Mouse (Mus musculus) heart, embryonic 12.5 days (tissue): ENCODE measurements around the gene Slc6a6. TPM values are rescaled to one million over a fixed set of nuclear protein-coding genes. Genes with fewer than 3 reads are reported as not detected.
A peak's percentile ranks its signal among the peaks of the same experiment; 100 is the strongest.

ENCODE experiments used
- ATAC-seq: fragments of 200-750 bp; cut with Nextera tagmentation; 2 replicates; pipeline ENCODE4 v1.8.0; 2017; ENCODE audit warnings: moderate TSS enrichment, moderate library complexity; ENCODE audit not compliant: insufficient number of reproducible peaks, low FRiP score
- H3K27ac ChIP-seq: fragments of 300-500 bp; sonication (generic); 2 replicates; pipeline ENCODE4 v1.5.1; 2016; ENCODE audit warnings: mild to moderate bottlenecking, moderate library complexity; ENCODE audit not compliant: poor library complexity, severe bottlenecking
- H3K27me3 ChIP-seq: fragments of 300-500 bp; sonication (generic); replicated peaks from 2 replicates; pipeline ENCODE4 v1.6.1; 2016; ENCODE audit warnings: mild to moderate bottlenecking, moderate library complexity
- H3K36me3 ChIP-seq: fragments of 300-500 bp; sonication (generic); 2 replicates; pipeline ENCODE4 v1.6.1; 2016; ENCODE audit warnings: mild to moderate bottlenecking, moderate library complexity
- H3K4me1 ChIP-seq: fragments of 300-500 bp; sonication (generic); replicated peaks from 2 replicates; pipeline ENCODE4 v1.6.1; 2016; ENCODE audit warnings: mild to moderate bottlenecking
- H3K4me2 ChIP-seq: fragments of 300-500 bp; sonication (generic); 2 replicates; pipeline ENCODE4 v1.6.1; 2016; ENCODE audit warnings: mild to moderate bottlenecking, moderate library complexity
- H3K4me3 ChIP-seq: fragments of 300-500 bp; sonication (generic); 2 replicates; pipeline ENCODE4 v1.5.1; 2016; ENCODE audit warnings: mild to moderate bottlenecking
- H3K9ac ChIP-seq: fragments of 300-500 bp; sonication (generic); 2 replicates; pipeline ENCODE4 v1.6.1; 2016; ENCODE audit warnings: mild to moderate bottlenecking, moderate library complexity
- H3K9me3 ChIP-seq: fragments of 300-500 bp; sonication (generic); replicated peaks from 2 replicates; pipeline ENCODE4 v1.6.1; 2016; ENCODE audit warnings: mild to moderate bottlenecking, moderate library complexity
- WGBS: fragments of 180-500 bp; shearing (Covaris S2); methylation state at CpG from one replicate; pipeline ENCODE4 v1.1.7; 2016; 5-methylcytosine and 5-hydroxymethylcytosine counted together
- polyA plus RNA-seq: library from polyadenylated mRNA; unstranded; fragments of >200 nt; fragmentation: Nextera tagmentation; extraction: Ambion mirVana; gene quantifications from 2 replicates; pipeline ENCODE4 v1.2.1, GENCODE M21; 2016

Slc6a6 gene
- polyA plus RNA-seq, 1 experiment from 2014 or later, result 79.1 TPM

DNA sequence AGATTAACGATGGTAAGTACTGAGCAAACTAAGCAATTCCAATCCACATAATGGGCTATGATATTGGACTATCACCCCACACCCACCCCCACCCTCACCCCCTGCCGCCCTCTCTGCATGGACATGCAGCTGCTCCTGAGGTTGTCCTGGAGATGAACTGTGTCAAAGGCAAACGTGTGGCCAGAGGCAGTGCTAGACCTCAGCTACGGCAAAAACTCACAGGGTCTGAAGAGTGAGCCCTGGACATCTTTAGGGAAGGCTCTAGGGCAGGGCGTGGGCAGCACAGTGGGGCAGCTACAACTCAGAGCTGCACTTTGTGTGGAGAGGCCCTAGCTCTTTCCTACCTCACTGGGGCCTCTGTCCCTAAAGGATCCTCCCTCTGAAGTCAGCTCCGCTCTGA is 13.6 kb upstream of the Slc6a6 start:
- Histone ChIP-seq H3K4me1 (peaks cover 36% of the 10 kb centered on the region), H3K27ac (no peak overlapping the region), H3K4me2 (no peak overlapping the region), H3K27me3 (0 out of 2 replicates have a peak, but pooled peaks cover 2% of the 10 kb centered on the region), H3K9ac (no peak overlapping the region), H3K4me3 (no peak overlapping the region), H3K9me3 (no peaks in the 10 kb centered on the region), H3K36me3 (no peaks in the 10 kb centered on the region)
- WGBS, result 72% methylated on average over 6 of the region's 6 CpGs
- ATAC-seq, result no peak

DNA sequence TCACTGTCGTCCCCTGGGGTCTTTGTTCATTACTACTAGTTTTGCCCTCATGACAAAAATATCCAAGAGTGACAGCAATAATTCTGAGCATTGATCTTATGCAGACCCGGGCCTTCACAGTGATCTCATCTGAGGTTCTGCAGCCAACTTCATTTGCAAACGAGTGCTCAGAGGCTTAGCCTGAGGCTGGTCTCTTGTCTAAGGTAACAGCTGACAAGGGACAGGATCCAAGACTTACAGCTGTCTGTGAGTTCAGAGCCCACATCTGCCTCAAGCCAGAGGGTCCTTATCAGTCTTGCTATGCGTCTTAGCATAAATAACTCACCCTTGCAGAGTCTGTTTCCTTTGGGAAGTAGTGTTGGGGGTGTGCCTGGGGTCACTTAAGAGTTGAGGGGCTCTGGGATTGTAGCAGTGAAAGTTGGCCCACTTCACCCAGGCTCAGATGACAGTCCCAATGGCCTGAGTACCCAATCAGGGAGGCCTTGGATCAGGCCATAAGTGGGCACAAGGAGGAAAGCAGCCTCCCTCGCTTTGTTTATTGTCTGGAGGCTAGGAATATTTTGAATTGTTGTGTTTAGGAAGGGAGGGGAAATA is 9.0 kb upstream of the Slc6a6 start:
- Histone ChIP-seq H3K36me3 (no peaks in the 10 kb centered on the region), H3K4me3 (no peak overlapping the region), H3K27ac (peak overlapping the region; percentile 42), H3K27me3 (0 out of 2 replicates have a peak, but pooled peaks cover 5% of the 10 kb centered on the region), H3K9me3 (no peaks in the 10 kb centered on the region), H3K9ac (no peak overlapping the region), H3K4me2 (no peak overlapping the region), H3K4me1 (peaks cover 46% of the 10 kb centered on the region)
- no peak for ATAC-seq
- 24% methylated on average over 5 of the region's 5 CpGs for WGBS

GRCm38 (mm10) chr6:91678506-91679094 is 5.3 kb upstream of the Slc6a6 start:
- Histone ChIP-seq H3K4me2 (peak overlapping the region; percentile 23), H3K27me3 (peaks cover 10% of the 10 kb centered on the region; the same call in 1 of the 2 replicates), H3K36me3 (no peaks in the 10 kb centered on the region), H3K9ac (peak overlapping the region; percentile 16; the same call in 1 of the 2 replicates), H3K9me3 (no peaks in the 10 kb centered on the region), H3K27ac (peak overlapping the region; percentile 55), H3K4me1 (peaks cover 43% of the 10 kb centered on the region), H3K4me3 (no peak overlapping the region)
- WGBS, result 27% methylated on average over 12 of the region's 12 CpGs
- no peak for ATAC-seq

DNA sequence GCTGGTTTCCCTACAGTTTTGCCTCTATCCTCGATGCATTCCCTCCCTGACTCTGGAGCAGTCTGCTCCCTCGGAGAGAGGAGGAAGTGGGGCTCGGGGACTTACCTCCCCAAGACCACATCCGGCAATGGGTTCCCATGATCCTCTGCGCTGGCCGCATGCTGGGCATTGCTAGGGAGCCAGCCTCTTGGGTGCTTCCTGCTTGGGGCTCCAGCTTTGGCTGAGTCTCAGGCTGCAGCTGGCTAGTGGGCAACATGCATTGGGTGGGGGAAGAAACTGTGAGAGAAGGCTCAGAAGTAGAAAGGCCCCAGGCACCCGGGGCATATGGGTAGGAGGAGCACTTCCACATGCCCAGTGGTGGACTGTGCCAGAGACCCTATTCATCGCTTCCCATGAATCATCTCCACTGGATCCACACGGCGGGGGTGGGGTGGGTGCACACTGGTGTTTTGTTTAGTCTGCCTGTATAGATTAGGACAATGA is 4.7 kb upstream of the Slc6a6 start:
- no peak overlapping the region for H3K4me3 ChIP-seq
- 0 out of 2 replicates have a peak overlapping the region, but pooled peaks have one; percentile 55 for H3K27ac ChIP-seq
- H3K4me2 ChIP-seq, result peak overlapping the region; percentile 23
- no peak for ATAC-seq
- no peaks in the 10 kb centered on the region for H3K9me3 ChIP-seq
- WGBS, result 55% methylated on average over 10 of the region's 10 CpGs
- H3K27me3 ChIP-seq, result peaks cover 10% of the 10 kb centered on the region; the same call in 1 of the 2 replicates
- peak overlapping the region; percentile 16; the same call in 1 of the 2 replicates for H3K9ac ChIP-seq
- H3K4me1 ChIP-seq, result peaks cover 38% of the 10 kb centered on the region
- no peaks in the 10 kb centered on the region for H3K36me3 ChIP-seq

DNA sequence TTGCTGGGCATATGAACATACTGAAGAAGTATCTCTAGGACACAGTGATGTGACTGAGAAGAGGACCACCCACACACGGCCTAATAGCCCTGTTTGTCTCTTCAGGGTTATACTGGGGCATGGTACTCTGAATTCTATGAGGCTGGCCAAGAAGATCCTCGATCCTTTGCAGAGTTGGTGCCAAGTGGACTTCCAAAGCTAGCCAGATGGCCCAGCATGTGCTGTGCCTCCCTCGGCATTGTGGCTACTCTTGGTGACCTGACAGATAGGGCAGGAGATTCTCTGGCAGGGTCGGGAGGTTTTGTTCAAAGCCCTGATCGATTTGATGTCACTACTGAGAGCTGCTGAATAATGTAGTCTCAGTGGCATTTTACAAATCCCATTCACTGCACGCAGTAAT is 4.1 kb upstream of the Slc6a6 start:
- no peak for ATAC-seq
- 79% methylated on average over 6 of the region's 6 CpGs for WGBS
- no peak overlapping the region for H3K27ac ChIP-seq

GRCm38 (mm10) chr6:91681841-91682240 is 2.0 kb upstream of the Slc6a6 start:
- Histone ChIP-seq H3K36me3 (no peaks in the 10 kb centered on the region), H3K9me3 (no peaks in the 10 kb centered on the region), H3K4me1 (peaks cover 47% of the 10 kb centered on the region), H3K9ac (no peak overlapping the region), H3K4me3 (no peak overlapping the region), H3K4me2 (no peak overlapping the region), H3K27me3 (peaks cover 10% of the 10 kb centered on the region; the same call in 1 of the 2 replicates), H3K27ac (no peak overlapping the region)
- no peak for ATAC-seq
- 81% methylated on average over 4 of the region's 4 CpGs for WGBS

More for the DNA sequence above, 4.1 kb upstream of the Slc6a6 start:
- Histone ChIP-seq H3K27me3 (peaks cover 10% of the 10 kb centered on the region; the same call in 1 of the 2 replicates), H3K36me3 (no peaks in the 10 kb centered on the region), H3K9me3 (no peaks in the 10 kb centered on the region), H3K9ac (no peak overlapping the region), H3K4me2 (no peak overlapping the region), H3K4me3 (no peak overlapping the region), H3K4me1 (peaks cover 34% of the 10 kb centered on the region)

DNA sequence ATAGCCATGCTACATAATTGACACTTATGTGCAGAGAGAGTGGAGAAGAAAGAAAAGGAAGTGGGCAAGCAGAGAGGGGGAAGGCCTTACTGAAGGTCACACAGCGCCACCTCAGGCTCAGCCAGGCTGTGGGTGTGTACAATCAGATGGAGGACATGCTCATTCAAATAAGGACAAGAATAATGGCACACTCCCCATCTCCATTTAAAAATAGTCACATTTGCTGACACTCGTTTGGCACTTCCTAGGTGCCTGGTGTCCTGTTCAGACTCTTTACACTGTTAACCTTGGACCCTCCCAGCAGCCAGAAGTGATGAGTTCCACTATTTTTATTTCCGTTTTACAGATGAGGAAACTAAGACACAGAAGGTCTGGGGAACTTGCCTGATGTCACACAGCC is 732 bp upstream of the Slc6a6 start:
- Histone ChIP-seq H3K9me3 (no peaks in the 10 kb centered on the region), H3K4me2 (peak overlapping the region; percentile 78), H3K36me3 (no peaks in the 10 kb centered on the region), H3K9ac (0 out of 2 replicates have a peak overlapping the region, but pooled peaks have one; percentile 60), H3K27ac (peak overlapping the region; percentile 92), H3K27me3 (peaks cover 7% of the 10 kb centered on the region; the same call in 1 of the 2 replicates), H3K4me3 (peak overlapping the region; percentile 63; the same call in 1 of the 2 replicates), H3K4me1 (peaks cover 56% of the 10 kb centered on the region)
- no peak for ATAC-seq
- WGBS, result 29% methylated on average over 3 of the region's 3 CpGs

DNA sequence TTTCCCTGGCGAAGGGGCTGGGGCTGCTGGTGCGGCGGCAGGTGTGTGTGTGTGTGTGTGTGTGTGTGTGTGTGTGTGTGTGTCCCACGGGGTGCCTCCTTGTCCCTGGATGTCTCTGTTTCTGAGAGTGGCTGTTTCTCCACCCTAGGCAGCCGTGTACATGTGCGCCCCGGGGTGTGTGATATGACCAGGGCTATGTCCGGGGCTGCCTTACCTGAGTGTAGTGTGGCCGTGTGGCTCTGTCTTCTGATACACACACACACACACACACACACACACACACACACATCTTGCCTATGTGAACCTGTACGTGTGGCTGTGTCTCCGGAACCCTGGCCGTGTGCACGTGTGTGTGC is 599 bp downstream of the Slc6a6 start:
- peak overlapping the region; percentile 92 for H3K27ac ChIP-seq
- no peaks in the 10 kb centered on the region for H3K9me3 ChIP-seq
- peak overlapping the region; percentile 63 for H3K4me3 ChIP-seq
- H3K9ac ChIP-seq, result peak overlapping the region; percentile 87
- H3K36me3 ChIP-seq, result no peaks in the 10 kb centered on the region
- peaks cover 53% of the 10 kb centered on the region for H3K4me1 ChIP-seq
- 3% methylated on average over 11 of the region's 13 CpGs for WGBS
- H3K27me3 ChIP-seq, result peaks cover 7% of the 10 kb centered on the region; the same call in 1 of the 2 replicates
- peak overlapping the region; percentile 78 for H3K4me2 ChIP-seq
- ATAC-seq, result peak; percentile 49

DNA sequence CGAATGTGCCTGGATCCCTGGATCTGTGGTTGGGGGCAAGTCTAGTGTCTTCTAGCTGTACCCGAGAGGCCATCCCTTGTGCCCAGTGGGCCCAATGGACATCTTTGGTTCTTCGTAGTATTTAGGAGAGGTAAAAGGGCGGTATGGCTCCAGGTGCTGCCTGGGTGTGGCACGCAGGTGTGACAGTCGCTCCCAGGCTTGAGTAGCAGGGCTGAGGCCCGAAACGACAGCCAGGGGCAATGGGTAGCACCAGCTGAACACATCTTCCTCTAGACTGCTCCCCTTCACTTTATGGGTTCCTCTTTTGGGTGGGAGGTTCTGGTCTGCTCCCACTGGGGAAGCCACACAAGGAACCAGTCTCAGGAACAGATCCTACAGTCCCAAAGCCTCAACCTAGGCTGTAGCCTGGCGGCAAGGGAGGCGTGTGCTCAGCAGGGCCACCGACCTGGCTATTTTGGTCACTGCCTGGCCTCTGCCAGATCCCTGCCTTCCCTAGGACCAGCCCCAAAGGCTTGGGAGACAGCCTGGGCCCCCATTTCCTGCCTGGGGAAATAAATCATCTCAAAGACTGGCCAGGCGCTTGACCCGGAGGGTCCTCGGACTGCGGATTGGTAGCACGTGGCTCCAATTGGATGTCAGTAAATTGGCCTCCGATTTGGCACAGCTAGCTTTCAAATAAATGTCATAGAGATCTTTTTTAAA is 1.1 kb downstream of the Slc6a6 start:
- H3K27ac ChIP-seq, result peak overlapping the region; percentile 92
- H3K4me1 ChIP-seq, result peaks cover 56% of the 10 kb centered on the region
- no peaks in the 10 kb centered on the region for H3K36me3 ChIP-seq
- 17% methylated on average over 17 of the region's 17 CpGs for WGBS
- peak overlapping the region; percentile 63 for H3K4me3 ChIP-seq
- H3K9me3 ChIP-seq, result no peaks in the 10 kb centered on the region
- H3K27me3 ChIP-seq, result peaks cover 7% of the 10 kb centered on the region; the same call in 1 of the 2 replicates
- H3K4me2 ChIP-seq, result peak overlapping the region; percentile 78
- ATAC-seq, result no peak
- peak overlapping the region; percentile 87 for H3K9ac ChIP-seq

- Histone ChIP-seq H3K36me3 (no peaks in the 10 kb centered on the region), H3K9ac (peak overlapping the region; percentile 87), H3K9me3 (no peaks in the 10 kb centered on the region), H3K4me3 (peak overlapping the region; percentile 63), H3K27ac (peak overlapping the region; percentile 92), H3K4me1 (peaks cover 61% of the 10 kb centered on the region), H3K4me2 (peak overlapping the region; percentile 78), H3K27me3 (0 out of 2 replicates have a peak, but pooled peaks cover 3% of the 10 kb centered on the region)
- ATAC-seq, result no peak
- WGBS, result 20% methylated on average over 2 of the region's 2 CpGs
These were observed 1.7 kb downstream of the Slc6a6 start for GRCm38 (mm10) chr6:91685533-91685883.

GRCm38 (mm10) chr6:91685896-91686295 is 2.0 kb downstream of the Slc6a6 start:
- H3K4me2 ChIP-seq, result peak overlapping the region; percentile 78
- H3K27ac ChIP-seq, result peak overlapping the region; percentile 92
- peak overlapping the region; percentile 63 for H3K4me3 ChIP-seq
- H3K27me3 ChIP-seq, result no peaks in the 10 kb centered on the region
- H3K36me3 ChIP-seq, result no peaks in the 10 kb centered on the region
- ATAC-seq, result no peak
- H3K9me3 ChIP-seq, result no peaks in the 10 kb centered on the region
- 34% methylated on average over 7 of the region's 7 CpGs for WGBS
- H3K9ac ChIP-seq, result peak overlapping the region; percentile 87
- peaks cover 64% of the 10 kb centered on the region for H3K4me1 ChIP-seq
